Mouse (Mus musculus) ES-E14 (cell line): ENCODE measurements around the gene Pip5kl1.

Experiments
- CHD2 ChIP-seq: IDR thresholded peaks from 2 replicates; pipeline ENCODE4 v1.6.1; 2014; ENCODE audit warnings: mild to moderate bottlenecking, low read depth, low read length, inconsistent platforms
- HCFC1 ChIP-seq: IDR thresholded peaks from 2 replicates; pipeline ENCODE4 v1.6.1; 2012; ENCODE audit warnings: low read length, inconsistent platforms, borderline replicate concordance; ENCODE audit not compliant: insufficient read depth
- ZC3H11A ChIP-seq: IDR thresholded peaks from 2 replicates; pipeline ENCODE4 v1.6.1; 2012; ENCODE audit warnings: low read depth, mild to moderate bottlenecking, inconsistent platforms, low read length, borderline replicate concordance
- ZNF384 ChIP-seq: IDR thresholded peaks from 2 replicates; pipeline ENCODE4 v1.6.1; 2012; ENCODE audit warnings: low read depth, low read length, inconsistent platforms

DNA sequence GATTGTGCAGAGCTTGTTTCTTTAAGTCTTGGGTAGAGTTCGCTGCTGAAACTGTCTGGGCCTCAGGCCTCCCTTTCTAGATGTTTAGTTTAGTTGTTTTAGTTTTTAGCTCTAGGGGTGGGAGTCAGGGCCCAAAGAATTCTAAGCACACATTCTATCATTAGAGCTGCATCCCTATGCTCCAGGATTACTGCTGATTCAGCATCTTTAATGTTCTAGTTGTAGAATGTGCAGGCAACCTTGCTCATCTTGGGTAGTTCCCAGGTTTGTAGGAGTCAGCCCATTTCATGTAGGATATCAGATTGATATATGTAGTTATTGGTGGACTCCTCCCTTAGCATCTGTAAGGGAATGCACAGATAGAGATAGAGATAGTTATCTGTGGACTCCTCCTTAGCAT is 42.5 kb downstream of the Pip5kl1 start:
- no peak for TF ChIP-seq CHD2
- TF ChIP-seq HCFC1, result no peak
- no peak for TF ChIP-seq ZC3H11A
- no peak for TF ChIP-seq ZNF384
